Mouse (Mus musculus) bone marrow, adult 2 months (tissue): ENCODE results near the gene BC030867.

Experiments
- CTCF ChIP-seq: fragments of 200-500 bp; IDR thresholded peaks from 2 replicates; pipeline ENCODE4 v1.5.1; 2011; ENCODE audit warnings: low read length, control low read depth; ENCODE audit not compliant: control insufficient read depth, insufficient read depth
- POLR2A ChIP-seq: fragments of 200-500 bp; IDR thresholded peaks from 2 replicates; pipeline ENCODE4 v1.6.1; 2011; ENCODE audit warnings: low read depth, mild to moderate bottlenecking, control low read depth, low read length, borderline replicate concordance; ENCODE audit not compliant: control insufficient read depth

GRCm38 (mm10) chr11:102308104-102308503 is 59.4 kb downstream of the BC030867 start:
- no peak for TF ChIP-seq CTCF
- TF ChIP-seq POLR2A: no peak
